ENCODE assay signal across 11 mouse cellular contexts in genomic region chr11:98707401-98708281, GRCm38 (mm10). TPM values are rescaled to one million over a fixed set of nuclear protein-coding genes. Genes with fewer than 3 reads are reported as not detected.
DNase-seq lines count a peak whose midpoint lies in the region; ATAC-seq and TF ChIP-seq lines count a peak whose summit lies in the region.
"Had no signal": no experiment of that assay in that cellular context is flagged by ENCODE, and none has a peak within 500 bp of the region (broad histone marks: within the 10 kb centered on the region; RNA-seq: fewer than 3 reads in every experiment).

No protein-coding gene starts in this region.

- H3K4me2 ChIP-seq in lung, embryonic 15.5 days, result peak overlapping the region; percentile 18; the same call in 1 of the 2 replicates

- TF ChIP-seq CTCF in bone marrow macrophage, adult 2 months (IDR thresholded peaks at IDR 0.05; ENCODE audit: low read depth, low read length), result no peak

- peak overlapping the region; percentile 63 for H3K27ac ChIP-seq in bone marrow macrophage, adult 2 months (ENCODE audit: insufficient read depth, low read depth, low read length)
- H3K27ac ChIP-seq in lung, embryonic 15.5 days, result peak overlapping the region; percentile 91

- DNase-seq in gastrocnemius, postnatal 10 days, result peak; percentile 62
- DNase-seq in gastrocnemius, postnatal 36 days, result no peak
- DNase-seq in kidney, adult 11 months, result peak; percentile 69
- DNase-seq in right cerebral cortex, adult 2 months (ENCODE audit: low spot score in 2 of 2), result no peak
- no peak for DNase-seq in cerebellum, adult 11-12 months
- DNase-seq in adrenal gland, adult 2 months, result no peak
- DNase-seq: B cell, adult 2 months had no signal

- WGBS in lung, embryonic 15.5 days, result 50% methylated on average over 22 of the region's 22 CpGs

- TF ChIP-seq POLR2A in bone marrow macrophage, adult 2 months (IDR thresholded peaks at IDR 0.05; ENCODE audit: borderline replicate concordance, low read depth, low read length), result no peak

- peak; percentile 75 for ATAC-seq in lung, embryonic 15.5 days (ENCODE audit: borderline replicate concordance, extremely low read depth, low FRiP score, low TSS enrichment)

- intact Hi-C loops in gastrocnemius, postnatal 36 days (cut with DNase I), result no loop called here

- H3K27me3 ChIP-seq in lung, embryonic 15.5 days, result no peaks in the 10 kb centered on the region

- peaks cover 40% of the 10 kb centered on the region for H3K36me3 ChIP-seq in lung, embryonic 15.5 days

- H3K9me3 ChIP-seq in lung, embryonic 15.5 days, result no peaks in the 10 kb centered on the region

- no peak overlapping the region for H3K9ac ChIP-seq in lung, embryonic 15.5 days

- no peak overlapping the region for H3K4me3 ChIP-seq in bone marrow macrophage, adult 2 months (ENCODE audit: insufficient read depth, low read length)
- no peak overlapping the region for H3K4me3 ChIP-seq in lung, embryonic 15.5 days

- H3K4me1 ChIP-seq in bone marrow macrophage, adult 2 months (ENCODE audit: control insufficient read depth, insufficient read depth, low read length), result peaks cover 46% of the 10 kb centered on the region
- peaks cover 48% of the 10 kb centered on the region for H3K4me1 ChIP-seq in lung, embryonic 15.5 days

RNA-seq across cellular contexts. Expression of gene Csf3, which starts 6.6 kb away (rescaled TPM):
- total RNA-seq in gastrocnemius, postnatal 10 days (2021), result not detected
- not detected for total RNA-seq in gastrocnemius, postnatal 36 days (2021)
- polyA plus RNA-seq in bone marrow macrophage, adult 2 months (2012; ENCODE audit: insufficient read depth, insufficient read length, missing spikeins), result not detected in 2 replicates
- polyA plus RNA-seq in lung, embryonic 15.5 days (2015; fragmentation: Nextera tagmentation; extraction: Ambion mirVana), result not detected in 2 replicates
- total RNA-seq in adrenal gland, adult 2 months (2021), result not detected
- polyA plus RNA-seq in adrenal gland, adult 2 months (2012; rRNA removed), result 0.26 TPM in 1 of 2 replicates, not detected in the other
- total RNA-seq: left cerebral cortex, postnatal 10 days; neutrophil, adult 5-6 weeks had no signal

RNA-seq across cellular contexts. Expression of gene Med24, which starts 21.6 kb away (rescaled TPM):
- 10 to 100 TPM; 47.8 to 52.5 TPM for total RNA-seq in gastrocnemius, postnatal 10 days (2021)
- total RNA-seq in gastrocnemius, postnatal 36 days (2021), result 10 to 100 TPM; 41.4 to 41.9 TPM
- polyA plus RNA-seq in bone marrow macrophage, adult 2 months (2012; ENCODE audit: insufficient read depth, insufficient read length, missing spikeins), result 26.9 and 32.2 TPM in 2 replicates
- polyA plus RNA-seq in lung, embryonic 15.5 days (2015; fragmentation: Nextera tagmentation; extraction: Ambion mirVana), result 51.9 and 53.0 TPM in 2 replicates
- total RNA-seq in adrenal gland, adult 2 months (2021), result 10 to 100 TPM; 45.3 to 55.1 TPM
- polyA plus RNA-seq in adrenal gland, adult 2 months (2012; rRNA removed), result 74.3 and 99.6 TPM in 2 replicates

RNA-seq across cellular contexts. Expression of gene Psmd3, which starts 25.3 kb away (rescaled TPM):
- 100 to 1,000 TPM; 112 to 113 TPM for total RNA-seq in gastrocnemius, postnatal 10 days (2021)
- total RNA-seq in gastrocnemius, postnatal 36 days (2021), result 10 to 100 TPM; 88.1 to 91.9 TPM
- polyA plus RNA-seq in bone marrow macrophage, adult 2 months (2012; ENCODE audit: insufficient read depth, insufficient read length, missing spikeins), result 46.3 and 53.7 TPM in 2 replicates
- 211 and 214 TPM in 2 replicates for polyA plus RNA-seq in lung, embryonic 15.5 days (2015; fragmentation: Nextera tagmentation; extraction: Ambion mirVana)
- 100 to 1,000 TPM; 128 to 130 TPM for total RNA-seq in adrenal gland, adult 2 months (2021)
- 177 and 195 TPM in 2 replicates for polyA plus RNA-seq in adrenal gland, adult 2 months (2012; rRNA removed)

RNA-seq across cellular contexts. Expression of gene Thra, which starts 32.8 kb away (rescaled TPM):
- 100 to 1,000 TPM; 149 to 169 TPM for total RNA-seq in gastrocnemius, postnatal 10 days (2021)
- total RNA-seq in gastrocnemius, postnatal 36 days (2021), result 10 to 100 TPM; 72.6 to 75.7 TPM
- polyA plus RNA-seq in bone marrow macrophage, adult 2 months (2012; ENCODE audit: insufficient read depth, insufficient read length, missing spikeins), result 20.7 and 23.5 TPM in 2 replicates
- polyA plus RNA-seq in lung, embryonic 15.5 days (2015; fragmentation: Nextera tagmentation; extraction: Ambion mirVana), result 35.6 and 35.8 TPM in 2 replicates
- 10 to 100 TPM; 84.6 to 86.1 TPM for total RNA-seq in adrenal gland, adult 2 months (2021)
- 105 and 132 TPM in 2 replicates for polyA plus RNA-seq in adrenal gland, adult 2 months (2012; rRNA removed)

RNA-seq across cellular contexts. Expression of gene Gsdma, which starts 43.5 kb away (rescaled TPM):
- total RNA-seq in gastrocnemius, postnatal 10 days (2021), result not detected
- under 1 TPM; 0.31 to 0.76 TPM for total RNA-seq in gastrocnemius, postnatal 36 days (2021)
- not detected in 2 replicates for polyA plus RNA-seq in bone marrow macrophage, adult 2 months (2012; ENCODE audit: insufficient read depth, insufficient read length, missing spikeins)
- 0.06 TPM in 1 of 2 replicates, not detected in the other for polyA plus RNA-seq in lung, embryonic 15.5 days (2015; fragmentation: Nextera tagmentation; extraction: Ambion mirVana)
- not detected for total RNA-seq in adrenal gland, adult 2 months (2021)
- polyA plus RNA-seq in adrenal gland, adult 2 months (2012; rRNA removed), result not detected in 2 replicates
- total RNA-seq: neutrophil, adult 5-6 weeks had no signal

Comparison
In these comparisons a context has a peak if more than half of its experiments do, and no peak if none do; other contexts are left out.
1. DNase-seq: peak in gastrocnemius, postnatal 10 days (single experiment) and kidney, adult 11 months (single experiment); none in gastrocnemius, postnatal 36 days (0 of 2), right cerebral cortex, adult 2 months (0 of 2), cerebellum, adult 11-12 months (single experiment) and adrenal gland, adult 2 months (single experiment).